Mouse (Mus musculus): ENCODE measurements around the gene Zfyve19. TPM values are rescaled to one million over a fixed set of nuclear protein-coding genes. Genes with fewer than 3 reads are reported as not detected.
A peak's percentile ranks its signal among the peaks of the same experiment; 100 is the strongest.

Gene Zfyve19
- polyA plus RNA-seq, 1 experiment from 2014 or later = 50.8 TPM

DNA sequence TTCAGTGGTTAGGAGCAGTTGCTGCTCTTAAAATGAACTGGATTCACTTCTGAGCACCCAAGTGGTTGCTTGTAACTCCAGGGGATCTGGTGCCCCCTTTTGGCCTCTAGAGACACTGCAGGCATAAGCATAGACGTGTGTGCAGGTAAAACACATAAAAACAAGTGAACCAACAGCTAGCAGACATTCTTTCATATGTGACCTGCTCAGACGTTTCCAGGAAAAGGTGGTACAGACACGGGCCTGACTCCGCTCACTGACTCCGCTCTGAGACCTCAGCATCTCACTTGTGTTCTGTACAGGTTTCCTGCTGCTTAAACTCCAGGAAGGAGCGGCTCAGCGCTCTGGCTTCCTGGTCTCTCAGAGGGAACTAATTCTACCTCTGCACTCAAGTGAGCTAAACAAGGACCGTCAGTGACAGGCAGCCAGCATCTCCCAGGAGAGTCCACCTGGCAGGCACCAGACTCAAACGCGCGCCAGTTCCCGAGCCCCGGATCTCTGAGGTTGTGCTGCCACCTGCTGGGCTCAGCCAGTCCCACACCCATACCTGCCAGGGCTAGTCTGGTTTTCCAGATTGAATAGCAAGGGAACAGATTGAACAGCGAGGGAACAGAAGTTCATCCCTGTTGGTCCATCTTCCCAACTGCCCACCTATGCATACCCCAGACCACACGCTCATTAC, 19.2 kb upstream of the Zfyve19 start:
- Histone ChIP-seq H3K36me3 (ENCODE audit: control insufficient read depth, insufficient read depth, low read length) (no peaks in the 10 kb centered on the region), H3K4me3 (ENCODE audit: low read length) (peak overlapping the region; percentile 41), H3K4me1 (replicated peaks; ENCODE audit: control insufficient read depth, insufficient read depth, low read length) (peaks cover 3% of the 10 kb centered on the region), H3K27ac (ENCODE audit: low read length) (no peak overlapping the region), H3K4me2 (ENCODE audit: low read depth, low read length) (peak overlapping the region; percentile 64), H3K27me3 (ENCODE audit: control insufficient read depth, insufficient read depth, low read depth, low read length) (no peaks in the 10 kb centered on the region), H3K9ac (ENCODE audit: low read length) (peak overlapping the region; percentile 12; the same call in 1 of the 2 replicates), H3K9me3 (ENCODE audit: control insufficient read depth, low read length) (no peaks in the 10 kb centered on the region)
- ATAC-seq (ENCODE audit: low read depth) = peak; percentile 85
- 6% methylated on average over 15 of the region's 15 CpGs for WGBS

DNA sequence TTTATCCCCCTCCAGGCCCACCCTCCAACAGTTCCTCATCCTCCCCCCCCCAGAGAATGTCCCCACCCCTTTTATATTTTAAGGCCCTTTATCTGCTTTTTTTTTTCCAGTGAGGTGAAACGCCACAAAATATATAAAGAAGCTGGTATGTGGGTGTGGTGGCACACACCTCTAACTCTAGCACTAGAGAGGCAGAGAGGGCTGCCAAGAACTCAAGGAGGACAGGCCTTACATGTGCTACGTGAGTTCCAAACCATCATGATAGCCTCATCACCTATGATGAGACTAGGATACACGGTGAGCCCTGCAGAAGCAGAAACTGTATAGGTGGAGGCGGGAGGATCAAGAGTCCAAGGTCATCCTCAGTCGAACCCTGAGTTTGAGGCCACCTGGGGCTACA, 17.4 kb upstream of the Zfyve19 start:
- H3K4me2 ChIP-seq (ENCODE audit: low read depth, low read length) = no peak overlapping the region
- H3K9ac ChIP-seq (ENCODE audit: low read length) = no peak overlapping the region
- WGBS = 67% methylated on average over 5 of the region's 5 CpGs
- no peak overlapping the region for H3K4me3 ChIP-seq (ENCODE audit: low read length)
- peak overlapping the region; percentile 39 for H3K27ac ChIP-seq (ENCODE audit: low read length)
- H3K4me1 ChIP-seq (replicated peaks; ENCODE audit: control insufficient read depth, insufficient read depth, low read length) = peaks cover 3% of the 10 kb centered on the region
- peak; percentile 65; the same call in 1 of the 2 replicates for ATAC-seq (ENCODE audit: low read depth)
- H3K36me3 ChIP-seq (ENCODE audit: control insufficient read depth, insufficient read depth, low read length) = no peaks in the 10 kb centered on the region
- H3K9me3 ChIP-seq (ENCODE audit: control insufficient read depth, low read length) = no peaks in the 10 kb centered on the region
- no peaks in the 10 kb centered on the region for H3K27me3 ChIP-seq (ENCODE audit: control insufficient read depth, insufficient read depth, low read depth, low read length)

DNA sequence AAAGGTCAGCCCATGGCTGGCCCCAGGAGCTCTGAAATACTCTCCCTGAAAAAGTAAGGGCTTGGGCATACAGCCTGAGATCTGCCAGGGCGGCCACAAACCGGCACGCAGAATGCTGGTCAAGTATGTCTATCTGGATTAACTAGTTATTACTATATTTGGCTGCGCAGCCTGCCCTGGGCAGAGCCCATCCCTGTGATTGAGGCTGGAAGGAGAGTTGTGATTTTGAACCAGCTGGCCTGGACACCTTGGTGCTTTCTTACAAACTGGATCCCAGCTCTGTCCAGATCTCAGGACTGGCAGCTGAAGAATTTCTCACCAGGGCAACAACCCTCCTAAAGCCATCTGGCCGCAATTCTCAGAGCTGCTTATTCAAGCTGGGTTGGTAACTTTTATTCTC, 14.3 kb upstream of the Zfyve19 start:
- 91% methylated on average over 5 of the region's 5 CpGs for WGBS
- Histone ChIP-seq H3K9ac (ENCODE audit: low read length) (no peak overlapping the region), H3K27me3 (ENCODE audit: control insufficient read depth, insufficient read depth, low read depth, low read length) (no peaks in the 10 kb centered on the region), H3K4me1 (replicated peaks; ENCODE audit: control insufficient read depth, insufficient read depth, low read length) (peaks cover 2% of the 10 kb centered on the region), H3K36me3 (ENCODE audit: control insufficient read depth, insufficient read depth, low read length) (no peaks in the 10 kb centered on the region), H3K4me3 (ENCODE audit: low read length) (no peak overlapping the region), H3K27ac (ENCODE audit: low read length) (no peak overlapping the region), H3K9me3 (ENCODE audit: control insufficient read depth, low read length) (no peaks in the 10 kb centered on the region), H3K4me2 (ENCODE audit: low read depth, low read length) (no peak overlapping the region)
- no peak for ATAC-seq (ENCODE audit: low read depth)

DNA sequence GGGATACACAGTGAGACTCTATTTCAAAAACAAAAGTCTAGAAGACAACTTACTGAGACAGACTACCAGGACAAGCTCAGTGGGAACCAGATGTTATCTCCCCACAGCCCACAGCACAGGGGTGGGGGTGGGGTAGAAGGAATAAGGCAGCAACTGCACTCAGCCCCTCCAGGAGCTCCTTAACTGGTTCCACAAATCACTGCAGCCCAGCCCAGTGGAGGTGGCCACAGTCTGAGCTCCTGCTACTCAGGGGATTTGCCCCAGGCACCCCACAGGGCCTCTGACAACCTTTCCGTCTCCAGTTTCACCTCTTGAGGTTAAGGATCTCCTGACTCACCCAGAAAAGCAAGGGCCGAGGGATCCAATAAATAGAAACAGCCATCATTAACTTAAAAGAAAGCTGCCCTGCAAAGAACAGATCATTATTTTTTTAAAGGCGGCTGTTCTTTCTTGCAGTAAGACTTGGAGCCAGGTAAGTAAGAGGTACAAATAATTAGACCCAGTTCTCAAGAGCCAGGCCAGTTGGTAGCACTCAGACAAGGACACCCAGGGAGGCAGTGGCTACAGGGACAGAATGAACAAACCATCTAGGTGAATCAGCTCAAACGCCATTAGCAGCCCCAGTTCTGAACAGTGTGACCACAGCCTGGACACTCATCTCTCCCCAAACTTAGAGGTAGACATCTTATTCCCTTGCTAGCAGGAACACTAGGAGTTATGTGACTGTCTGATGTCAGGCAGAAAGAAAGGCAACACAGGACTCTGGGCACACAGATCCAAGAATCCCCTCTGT, 11.9 kb upstream of the Zfyve19 start:
- no peaks in the 10 kb centered on the region for H3K27me3 ChIP-seq (ENCODE audit: control insufficient read depth, insufficient read depth, low read depth, low read length)
- H3K4me1 ChIP-seq (replicated peaks; ENCODE audit: control insufficient read depth, insufficient read depth, low read length) = no peaks in the 10 kb centered on the region; the same call in 1 of the 2 replicates
- no peak overlapping the region for H3K4me3 ChIP-seq (ENCODE audit: low read length)
- WGBS = 41% methylated on average over 4 of the region's 4 CpGs
- no peaks in the 10 kb centered on the region for H3K9me3 ChIP-seq (ENCODE audit: control insufficient read depth, low read length)
- H3K9ac ChIP-seq (ENCODE audit: low read length) = no peak overlapping the region
- 0 out of 2 replicates have a peak, but pooled peaks have one; percentile 31 for ATAC-seq (ENCODE audit: low read depth)
- no peak overlapping the region for H3K27ac ChIP-seq (ENCODE audit: low read length)
- no peaks in the 10 kb centered on the region for H3K36me3 ChIP-seq (ENCODE audit: control insufficient read depth, insufficient read depth, low read length)
- no peak overlapping the region for H3K4me2 ChIP-seq (ENCODE audit: low read depth, low read length)

GRCm38 (mm10) chr2:119197493-119197892, 10.9 kb upstream of the Zfyve19 start:
- 63% methylated on average over 1 of the region's 1 CpGs for WGBS
- H3K27ac ChIP-seq (ENCODE audit: low read length) = no peak overlapping the region
- peaks cover under 1% of the 10 kb centered on the region for H3K4me1 ChIP-seq (replicated peaks; ENCODE audit: control insufficient read depth, insufficient read depth, low read length)
- H3K9ac ChIP-seq (ENCODE audit: low read length) = no peak overlapping the region
- no peak overlapping the region for H3K4me3 ChIP-seq (ENCODE audit: low read length)
- H3K9me3 ChIP-seq (ENCODE audit: control insufficient read depth, low read length) = no peaks in the 10 kb centered on the region
- no peak overlapping the region for H3K4me2 ChIP-seq (ENCODE audit: low read depth, low read length)
- no peaks in the 10 kb centered on the region for H3K27me3 ChIP-seq (ENCODE audit: control insufficient read depth, insufficient read depth, low read depth, low read length)
- H3K36me3 ChIP-seq (ENCODE audit: control insufficient read depth, insufficient read depth, low read length) = no peaks in the 10 kb centered on the region
- ATAC-seq (ENCODE audit: low read depth) = no peak

DNA sequence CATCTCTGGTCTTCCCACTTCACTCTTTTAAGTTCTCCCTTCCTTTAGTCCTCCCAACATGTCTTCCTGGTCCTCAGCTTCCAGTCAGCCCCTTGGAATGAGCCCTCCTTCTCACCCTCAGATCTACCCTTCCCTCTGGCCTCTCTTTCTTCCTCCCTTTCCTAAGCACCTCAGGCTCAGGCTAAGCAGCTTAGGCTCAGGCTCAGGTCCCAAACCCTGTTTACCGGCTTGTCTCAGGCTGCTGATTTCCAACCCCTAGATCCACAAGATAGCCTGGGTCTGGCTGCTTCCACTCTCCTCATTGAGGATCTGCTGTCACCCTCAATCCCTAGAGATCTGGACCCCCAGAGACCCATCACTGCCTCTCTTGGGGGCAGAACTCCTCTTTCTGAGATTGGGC, 10.4 kb upstream of the Zfyve19 start:
- Histone ChIP-seq H3K9me3 (ENCODE audit: control insufficient read depth, low read length) (no peaks in the 10 kb centered on the region), H3K27ac (ENCODE audit: low read length) (no peak overlapping the region), H3K4me3 (ENCODE audit: low read length) (no peak overlapping the region), H3K36me3 (ENCODE audit: control insufficient read depth, insufficient read depth, low read length) (no peaks in the 10 kb centered on the region), H3K27me3 (ENCODE audit: control insufficient read depth, insufficient read depth, low read depth, low read length) (no peaks in the 10 kb centered on the region), H3K9ac (ENCODE audit: low read length) (no peak overlapping the region), H3K4me1 (replicated peaks; ENCODE audit: control insufficient read depth, insufficient read depth, low read length) (peaks cover 6% of the 10 kb centered on the region), H3K4me2 (ENCODE audit: low read depth, low read length) (no peak overlapping the region)
- 39% methylated on average over 1 of the region's 1 CpGs for WGBS
- ATAC-seq (ENCODE audit: low read depth) = no peak

- H3K4me2 ChIP-seq (ENCODE audit: low read depth, low read length) = no peak overlapping the region
- H3K4me3 ChIP-seq (ENCODE audit: low read length) = no peak overlapping the region
- no peak for ATAC-seq (ENCODE audit: low read depth)
- WGBS = 63% methylated on average over 3 of the region's 3 CpGs
- H3K9me3 ChIP-seq (ENCODE audit: control insufficient read depth, low read length) = no peaks in the 10 kb centered on the region
- no peak overlapping the region for H3K27ac ChIP-seq (ENCODE audit: low read length)
- H3K36me3 ChIP-seq (ENCODE audit: control insufficient read depth, insufficient read depth, low read length) = no peaks in the 10 kb centered on the region
- no peak overlapping the region for H3K9ac ChIP-seq (ENCODE audit: low read length)
- H3K4me1 ChIP-seq (replicated peaks; ENCODE audit: control insufficient read depth, insufficient read depth, low read length) = peaks cover 11% of the 10 kb centered on the region
- no peaks in the 10 kb centered on the region for H3K27me3 ChIP-seq (ENCODE audit: control insufficient read depth, insufficient read depth, low read depth, low read length)
These were observed 9.5 kb upstream of the Zfyve19 start for GRCm38 (mm10) chr2:119198934-119199333.

GRCm38 (mm10) chr2:119202914-119203453, 5.4 kb upstream of the Zfyve19 start:
- H3K4me2 ChIP-seq (ENCODE audit: low read depth, low read length) = no peak overlapping the region
- no peaks in the 10 kb centered on the region for H3K9me3 ChIP-seq (ENCODE audit: control insufficient read depth, low read length)
- H3K9ac ChIP-seq (ENCODE audit: low read length) = no peak overlapping the region
- WGBS = 37% methylated on average over 5 of the region's 5 CpGs
- H3K4me3 ChIP-seq (ENCODE audit: low read length) = no peak overlapping the region
- peaks cover 14% of the 10 kb centered on the region for H3K4me1 ChIP-seq (replicated peaks; ENCODE audit: control insufficient read depth, insufficient read depth, low read length)
- H3K27ac ChIP-seq (ENCODE audit: low read length) = 0 out of 2 replicates have a peak overlapping the region, but pooled peaks have one; percentile 34
- no peaks in the 10 kb centered on the region for H3K36me3 ChIP-seq (ENCODE audit: control insufficient read depth, insufficient read depth, low read length)
- no peaks in the 10 kb centered on the region for H3K27me3 ChIP-seq (ENCODE audit: control insufficient read depth, insufficient read depth, low read depth, low read length)
- ATAC-seq (ENCODE audit: low read depth) = 0 out of 2 replicates have a peak, but pooled peaks have one; percentile 40

DNA sequence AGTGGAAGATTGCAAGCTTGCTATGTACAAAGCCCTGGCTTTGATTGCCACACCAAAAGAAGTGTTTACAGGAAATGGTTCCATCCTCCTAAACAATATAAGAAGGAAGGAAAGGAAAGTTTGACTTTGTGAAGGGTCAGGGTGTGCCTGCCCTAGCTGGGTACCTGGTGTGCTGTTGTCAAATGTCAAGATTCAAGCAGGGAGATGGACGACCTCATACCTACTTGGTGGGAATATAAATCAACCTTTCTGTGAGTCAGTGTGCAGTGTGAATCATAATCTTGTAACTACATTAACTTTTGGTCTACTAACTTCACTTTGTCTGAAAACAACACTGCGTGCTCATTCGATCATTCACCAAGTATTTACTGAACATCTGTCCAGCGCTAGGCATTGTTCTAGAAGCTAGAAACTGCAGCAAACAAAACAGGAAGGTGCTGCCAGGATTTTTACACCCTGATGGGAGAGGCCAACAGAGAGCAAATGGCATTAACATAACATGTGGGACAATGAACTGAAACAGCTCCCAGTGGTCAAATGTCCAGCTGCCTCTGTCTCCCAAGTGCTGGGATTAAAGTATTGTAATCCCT, 4.5 kb upstream of the Zfyve19 start:
- H3K9me3 ChIP-seq (ENCODE audit: control insufficient read depth, low read length) = no peaks in the 10 kb centered on the region
- no peaks in the 10 kb centered on the region for H3K36me3 ChIP-seq (ENCODE audit: control insufficient read depth, insufficient read depth, low read length)
- peak overlapping the region; percentile 11; the same call in 1 of the 2 replicates for H3K27ac ChIP-seq (ENCODE audit: low read length)
- peaks cover 14% of the 10 kb centered on the region for H3K4me1 ChIP-seq (replicated peaks; ENCODE audit: control insufficient read depth, insufficient read depth, low read length)
- ATAC-seq (ENCODE audit: low read depth) = no peak
- H3K27me3 ChIP-seq (ENCODE audit: control insufficient read depth, insufficient read depth, low read depth, low read length) = no peaks in the 10 kb centered on the region
- no peak overlapping the region for H3K4me2 ChIP-seq (ENCODE audit: low read depth, low read length)
- no peak overlapping the region for H3K9ac ChIP-seq (ENCODE audit: low read length)
- no peak overlapping the region for H3K4me3 ChIP-seq (ENCODE audit: low read length)
- 59% methylated on average over 4 of the region's 4 CpGs for WGBS
